Mouse (Mus musculus) retina, embryonic 14.5 days (tissue): ENCODE data around the gene Gm28539.
"Not testable (repeated sequence)": the region's sequence is repeated elsewhere in the genome, so short reads cannot be mapped to it uniquely, and the experiment has no call there.

ENCODE experiments used
- DNase-seq: peaks from one replicate; pipeline ENCODE4 v3.0.0-alpha.2; 2015; ENCODE audit warnings: low spot score

Gm28539 gene

DNA sequence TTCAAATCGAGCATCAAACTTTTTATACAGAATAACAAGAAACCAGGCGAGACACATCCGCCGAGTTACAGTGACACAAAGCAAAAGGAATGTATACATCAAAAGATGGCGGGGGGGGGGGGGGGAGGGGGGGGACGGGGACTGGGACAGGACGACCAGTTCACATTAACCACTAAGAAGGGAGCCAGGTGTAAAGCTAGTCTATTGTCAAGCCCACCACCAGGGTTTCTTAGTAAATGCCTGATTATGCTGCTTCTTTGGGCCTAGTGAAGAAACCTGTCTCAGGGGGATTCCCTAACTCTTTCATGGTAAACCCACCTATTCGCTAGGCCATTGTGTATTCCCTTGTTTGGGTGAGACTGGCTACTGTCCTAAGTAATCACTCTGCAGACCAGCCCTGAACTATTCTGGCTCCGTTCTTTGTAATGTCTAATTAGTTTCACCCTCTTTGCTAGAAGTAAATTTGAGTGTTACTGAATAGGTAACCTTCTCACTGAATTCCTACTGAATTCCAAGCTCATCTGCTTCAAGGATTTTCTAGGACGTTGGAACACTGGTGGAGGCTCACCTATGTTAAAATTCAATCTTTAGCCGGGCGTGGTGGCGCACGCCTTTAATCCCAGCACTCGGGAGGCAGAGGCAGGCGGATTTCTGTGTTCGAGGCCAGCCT lies 13.3 kb downstream of the Gm28539 start:
- DNase-seq: not testable (repeated sequence)

DNA sequence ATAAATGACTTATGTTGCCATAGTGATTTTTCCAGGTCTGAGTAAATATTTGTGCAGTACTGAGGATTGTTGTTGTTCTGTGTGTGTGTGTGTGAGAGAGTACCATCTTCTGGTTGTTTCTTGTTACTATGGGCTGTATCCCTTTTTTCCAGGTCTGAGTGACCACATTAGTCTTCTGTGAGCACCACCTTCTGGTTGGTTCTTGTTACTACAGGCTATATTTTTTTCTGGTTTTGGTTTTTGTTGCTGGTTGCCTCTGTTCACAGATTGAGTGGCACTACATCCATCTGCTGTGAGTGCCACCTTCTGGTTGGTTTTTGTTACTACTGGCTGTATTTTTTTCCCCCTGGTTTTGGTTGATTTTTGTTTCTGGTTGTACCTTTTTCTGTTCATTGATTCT lies 22.2 kb downstream of the Gm28539 start:
- DNase-seq: peak; percentile 83

DNA sequence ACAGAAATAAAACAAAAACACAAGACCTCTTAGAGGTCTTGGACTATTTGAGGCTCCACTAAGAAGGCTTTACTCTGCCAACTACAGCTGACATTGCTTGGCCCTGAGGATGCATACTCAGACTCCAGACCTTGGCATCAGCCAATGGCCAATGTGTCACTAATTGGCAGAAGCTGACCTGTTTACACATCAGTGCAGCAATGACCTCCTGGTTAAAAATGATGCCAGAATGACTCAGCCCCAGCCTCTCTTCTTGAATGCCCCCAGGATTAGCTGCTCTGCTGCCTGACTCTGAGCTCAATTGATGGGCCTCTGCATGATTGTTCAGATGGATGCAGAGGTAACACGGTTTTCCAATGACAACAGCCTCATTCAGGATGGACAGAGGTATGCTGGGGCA lies 23.8 kb downstream of the Gm28539 start:
- DNase-seq: no peak

DNA sequence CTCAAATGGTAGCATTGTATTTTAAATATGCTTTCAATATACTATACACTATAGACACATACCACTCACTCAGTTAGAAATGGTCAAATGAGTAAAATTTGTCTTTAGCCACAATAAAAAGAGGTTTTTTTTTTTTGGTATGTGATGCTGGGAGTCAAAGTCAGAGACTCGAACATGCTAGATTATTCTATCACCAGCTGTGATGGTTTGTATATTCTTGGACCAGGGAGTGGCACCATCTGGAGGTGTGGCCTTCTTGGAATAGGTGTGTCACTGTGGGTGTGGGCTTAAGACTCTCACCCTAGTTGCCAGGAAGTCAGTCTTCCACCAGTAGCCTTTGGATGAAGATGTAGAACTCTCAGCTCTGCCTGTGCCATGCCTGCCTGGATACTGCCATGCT lies 34.1 kb downstream of the Gm28539 start:
- DNase-seq: not testable (repeated sequence)

DNA sequence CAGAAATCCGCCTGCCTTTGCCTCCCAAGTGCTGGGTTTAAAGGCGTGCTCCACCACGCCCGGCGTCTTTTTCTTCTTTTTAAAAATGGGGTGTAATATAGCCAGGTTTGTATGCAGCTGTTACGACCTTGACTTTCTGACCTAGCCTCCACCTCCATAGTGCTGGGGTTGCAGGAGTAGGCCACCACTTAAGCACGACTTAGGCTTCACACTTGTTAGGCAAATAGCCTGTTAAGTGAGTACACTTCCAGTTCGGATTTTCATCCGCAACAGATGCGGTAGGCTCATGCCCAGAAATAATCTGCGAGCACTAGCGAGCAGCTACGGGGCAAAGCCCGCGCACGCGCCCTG lies 39.7 kb downstream of the Gm28539 start:
- no peak for DNase-seq

DNA sequence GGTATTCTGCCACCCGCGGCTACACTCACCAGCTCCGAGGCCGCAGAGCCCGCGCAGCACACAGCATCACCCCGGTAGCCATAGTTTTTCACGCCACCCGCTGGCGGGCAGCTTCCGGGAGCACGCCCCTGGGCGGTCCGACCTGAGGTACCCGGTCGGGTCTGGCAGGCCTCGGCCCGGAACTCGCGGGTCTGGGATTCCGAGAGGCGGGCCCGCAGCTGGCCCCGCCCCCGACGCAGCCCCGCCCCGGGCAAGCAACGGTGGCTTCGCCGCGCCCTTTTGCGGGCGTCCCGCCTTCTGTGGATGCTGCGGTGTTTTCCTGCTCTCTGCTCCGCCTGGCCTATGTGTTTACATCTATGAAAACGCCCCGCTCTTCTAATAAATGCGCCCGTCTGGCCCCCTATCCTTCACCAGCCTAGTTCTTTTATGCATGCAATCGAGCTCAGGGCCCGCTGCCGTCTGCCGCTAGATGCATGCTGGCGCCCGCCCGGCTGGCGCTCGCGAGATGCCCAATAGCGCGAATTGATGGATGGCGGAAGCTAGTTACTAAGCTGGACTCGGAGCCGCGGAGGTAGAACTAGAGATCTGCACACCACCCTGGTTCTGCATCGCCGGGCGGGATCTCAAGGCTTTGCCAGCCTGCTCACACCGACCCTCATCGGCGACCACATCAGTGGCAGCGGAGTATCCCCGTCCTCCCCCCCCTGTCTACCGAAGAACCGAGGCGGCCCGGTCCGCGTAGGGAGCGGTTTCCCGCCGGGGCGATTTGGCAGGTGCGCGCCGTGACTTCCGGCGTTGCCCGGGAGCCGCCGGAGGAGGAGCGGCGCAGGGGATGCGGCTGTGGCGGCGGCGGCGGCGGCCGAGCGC lies 40.3 kb downstream of the Gm28539 start, which contains the start of the genes Mrpl40 and Hira:
Gene Mrpl40 (minus strand): TSS at position 421 of the 867 bp plus-strand sequence.
Gene Hira (plus strand): TSS at position 596 of the 867 bp plus-strand sequence.
- DNase-seq: peak; percentile 92

DNA sequence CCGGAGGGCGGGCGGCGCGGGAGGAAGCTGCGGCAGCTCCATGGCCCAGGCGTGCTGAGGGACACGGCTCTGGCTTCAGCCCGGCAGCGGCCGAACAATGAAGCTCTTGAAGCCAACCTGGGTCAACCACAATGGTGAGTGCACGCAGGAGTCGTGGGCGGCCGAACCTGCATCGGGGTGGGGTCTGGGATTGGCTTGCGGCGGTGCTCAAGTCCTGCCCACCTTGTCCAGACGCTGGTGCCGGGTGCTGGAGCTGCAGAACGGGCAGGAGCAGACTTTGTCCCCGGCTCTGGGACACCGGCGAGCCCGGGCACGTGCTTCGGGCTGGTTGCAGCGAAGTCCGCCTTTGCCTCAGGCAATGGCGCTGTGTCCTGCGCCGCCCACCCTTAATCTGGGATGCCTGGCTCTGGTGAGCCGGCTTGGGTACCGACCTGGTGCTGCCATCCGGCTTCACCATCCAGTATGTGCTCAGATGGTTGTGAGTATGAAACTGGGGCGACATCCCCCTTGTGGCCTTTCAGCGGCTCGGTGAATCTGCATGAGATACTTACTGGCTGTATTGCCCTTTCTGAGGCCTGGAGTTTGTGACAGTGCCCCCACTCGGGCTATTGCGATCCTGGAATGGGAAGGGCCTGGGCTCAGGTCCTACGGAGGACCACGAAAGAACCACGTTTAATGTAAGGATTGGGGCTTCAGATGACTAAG lies 41.2 kb downstream of the Gm28539 start:
- peak; percentile 80 for DNase-seq

DNA sequence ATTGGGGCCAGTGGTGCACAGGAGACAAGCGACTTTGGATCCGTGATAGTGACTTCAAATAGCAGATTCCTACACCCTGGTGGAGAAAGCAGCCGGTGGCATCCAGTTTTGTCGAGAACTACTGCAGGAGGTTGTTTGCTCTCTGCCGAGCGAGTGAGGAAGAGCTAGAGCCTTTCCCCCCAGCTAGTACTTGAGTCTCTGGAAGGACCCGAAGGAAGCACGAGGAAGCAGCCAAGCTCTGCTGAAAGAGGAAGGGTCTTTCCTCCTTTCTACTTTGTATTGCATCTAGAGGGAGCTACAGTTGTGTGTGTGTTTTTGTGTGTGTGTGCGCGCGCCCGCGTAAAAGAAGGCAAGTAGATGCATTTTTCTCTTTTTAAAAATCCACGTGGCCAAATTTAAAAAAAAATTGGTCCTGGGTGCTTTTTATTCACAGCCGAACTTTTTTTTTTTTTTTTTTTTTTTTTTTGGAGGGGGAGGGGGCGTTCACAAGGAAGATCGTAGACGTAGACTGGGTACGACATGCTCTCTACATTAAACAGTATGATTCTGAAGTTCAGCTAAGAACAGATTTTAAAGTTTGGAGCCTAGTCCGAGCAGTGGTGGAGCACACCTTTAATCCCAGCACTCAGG lies 41.8 kb downstream of the Gm28539 start:
- DNase-seq: no peak

DNA sequence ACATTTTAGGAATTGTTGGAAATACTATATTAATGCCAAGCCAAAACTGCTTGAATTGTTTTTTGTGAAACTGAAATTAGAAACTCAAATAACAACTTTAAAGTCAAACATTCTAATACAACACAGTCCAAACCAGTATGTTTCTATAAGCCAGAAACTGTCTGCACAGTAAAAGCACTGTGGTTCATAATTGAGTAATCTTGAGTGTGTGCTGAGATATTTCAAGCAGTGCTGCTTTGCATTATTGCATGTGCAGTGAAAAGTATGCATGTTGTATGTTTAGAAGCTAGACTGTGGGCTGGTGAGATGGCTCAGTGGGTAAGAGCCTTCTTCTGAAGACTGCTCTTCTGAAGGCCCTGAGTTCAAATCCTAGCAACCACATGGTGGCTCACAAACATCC lies 47.7 kb downstream of the Gm28539 start:
- no peak for DNase-seq

DNA sequence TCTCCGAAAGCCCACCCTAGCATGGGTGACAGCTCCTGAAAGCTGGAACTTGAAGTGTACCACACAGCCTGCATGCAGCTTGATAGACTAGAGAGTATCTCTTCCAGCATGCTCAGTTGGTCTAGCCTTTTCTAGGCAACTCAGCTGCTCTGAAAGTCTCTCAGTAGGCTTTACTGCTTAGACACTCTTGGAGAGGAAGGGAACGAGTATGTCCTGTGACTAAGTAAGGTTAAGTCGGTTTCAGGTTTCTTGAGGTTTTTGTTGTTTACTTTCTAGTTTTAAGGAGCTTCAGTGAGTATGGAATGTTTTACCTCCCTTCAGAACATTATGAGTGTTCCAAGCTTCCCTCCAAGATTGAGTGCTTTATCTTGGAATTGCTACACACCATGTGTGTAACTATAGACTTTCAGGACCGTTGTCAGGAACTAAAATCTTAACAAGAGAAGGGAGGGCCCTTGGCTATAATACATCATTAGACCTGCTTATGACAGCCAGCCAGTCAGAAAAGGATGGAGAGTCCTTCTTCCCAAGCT lies 57.5 kb downstream of the Gm28539 start:
- DNase-seq: no peak

DNA sequence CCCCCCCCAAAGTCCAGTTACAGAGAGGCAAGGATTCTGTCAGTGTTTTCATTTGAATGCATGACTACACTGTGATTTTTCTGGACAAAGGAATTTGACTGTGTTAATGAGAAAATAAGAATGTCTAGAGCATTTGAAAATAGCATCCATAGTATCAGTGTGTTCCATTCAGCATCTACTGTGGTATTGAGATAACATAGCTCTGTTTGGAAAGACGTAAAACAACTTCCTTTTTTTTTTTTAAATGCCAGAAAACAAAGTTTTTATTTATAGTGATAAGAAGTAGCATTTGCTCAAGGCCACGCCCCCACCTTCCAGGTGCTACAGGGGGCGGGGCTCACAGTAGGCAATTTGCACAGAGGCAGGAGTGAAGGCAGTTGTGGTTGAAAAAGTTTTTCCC lies 58.9 kb downstream of the Gm28539 start:
- no peak for DNase-seq

DNA sequence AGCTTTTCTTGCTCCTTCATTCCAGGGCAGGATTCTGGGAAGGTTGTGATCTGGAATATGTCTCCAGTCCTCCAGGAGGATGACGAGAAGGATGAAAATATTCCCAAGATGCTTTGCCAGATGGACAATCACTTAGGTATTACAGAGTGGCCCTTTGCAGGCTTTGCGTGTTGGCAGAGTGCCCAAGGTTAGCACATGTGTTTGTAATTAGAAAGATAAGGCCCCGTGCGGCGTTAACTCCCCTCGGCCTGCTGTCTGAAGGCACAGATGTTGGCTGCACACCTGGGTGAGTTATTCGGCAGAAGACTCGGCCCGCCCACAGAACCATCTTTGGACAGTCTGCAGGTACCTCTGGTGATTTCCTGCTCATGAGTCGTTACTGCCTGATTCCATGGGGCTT lies 60.0 kb downstream of the Gm28539 start:
- DNase-seq: no peak

DNA sequence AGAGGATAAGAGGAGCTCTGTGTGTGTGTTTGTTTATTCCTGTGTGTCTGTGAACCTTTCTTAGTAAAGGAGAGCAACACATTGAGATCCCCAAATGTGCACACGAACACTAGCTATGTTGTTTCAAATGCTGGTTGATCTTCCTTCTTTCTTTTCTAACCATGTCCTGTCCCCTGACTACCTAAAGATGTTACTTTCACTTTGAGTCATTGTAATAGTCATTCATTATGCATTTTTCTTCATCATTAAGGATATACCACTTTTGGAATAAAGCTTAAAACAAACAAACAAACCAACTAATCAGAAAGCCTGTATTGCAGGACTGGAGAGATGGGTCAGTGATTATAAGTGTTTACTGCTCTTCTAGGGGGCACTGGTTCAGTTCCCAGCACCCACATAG lies 69.3 kb downstream of the Gm28539 start:
- no peak for DNase-seq

DNA sequence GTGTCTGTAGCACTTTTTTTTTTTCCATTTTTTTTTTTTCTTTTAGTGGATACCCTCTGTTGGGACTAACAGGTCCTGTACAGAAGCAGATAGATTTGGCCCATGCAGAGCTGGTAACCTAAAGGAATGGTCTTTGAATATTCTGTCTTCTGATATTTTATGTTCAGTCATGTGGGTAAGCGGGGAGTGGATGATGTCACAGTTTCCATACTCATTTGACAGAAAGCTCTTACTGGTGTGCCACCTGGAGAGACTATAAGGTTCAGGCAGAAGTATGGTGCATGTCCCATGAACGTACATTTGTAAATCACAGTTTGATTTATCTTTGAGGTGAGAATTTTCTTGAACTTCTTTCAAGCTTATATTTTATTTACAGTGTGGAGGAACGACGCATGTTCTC lies 79.7 kb downstream of the Gm28539 start:
- no peak for DNase-seq

DNA sequence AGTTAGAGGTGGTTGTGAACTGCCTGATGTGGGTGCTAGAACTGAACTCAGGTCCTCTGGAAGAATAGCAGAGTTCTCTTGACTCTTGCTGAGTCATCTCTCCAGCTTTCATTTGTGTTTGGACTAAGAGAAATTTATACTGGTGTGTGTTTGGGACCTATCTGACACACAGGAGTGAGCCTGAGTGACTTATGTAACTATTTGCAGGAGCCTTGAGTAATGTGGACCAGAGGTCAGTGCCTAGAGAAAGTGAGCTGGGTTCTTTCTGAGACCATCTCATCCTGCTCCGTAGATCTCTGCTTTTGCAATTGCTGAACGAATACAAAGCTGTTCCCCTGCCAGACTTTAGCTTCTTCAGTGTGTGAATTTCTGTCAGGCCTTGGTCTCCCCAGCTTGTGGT lies 85.4 kb downstream of the Gm28539 start:
- no peak for DNase-seq

DNA sequence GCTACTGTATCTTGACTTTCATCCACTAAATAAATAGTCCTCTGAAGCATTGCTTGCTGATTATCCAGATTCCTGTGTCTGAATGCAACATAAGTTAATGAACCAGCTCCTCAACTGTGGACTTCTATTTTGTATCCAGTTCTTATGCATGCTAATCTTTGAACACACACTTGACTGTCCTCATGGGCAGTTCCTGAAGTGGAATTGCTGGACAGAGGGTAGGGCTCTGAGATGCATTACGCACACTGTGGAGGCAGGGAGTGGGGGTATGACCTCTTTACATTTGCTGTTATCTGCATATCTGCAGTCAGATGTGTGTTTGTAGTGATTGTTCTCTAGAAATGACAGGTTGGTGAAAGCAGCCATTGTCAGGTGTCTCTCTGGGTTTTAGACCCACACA lies 91.6 kb downstream of the Gm28539 start:
- no peak for DNase-seq

DNA sequence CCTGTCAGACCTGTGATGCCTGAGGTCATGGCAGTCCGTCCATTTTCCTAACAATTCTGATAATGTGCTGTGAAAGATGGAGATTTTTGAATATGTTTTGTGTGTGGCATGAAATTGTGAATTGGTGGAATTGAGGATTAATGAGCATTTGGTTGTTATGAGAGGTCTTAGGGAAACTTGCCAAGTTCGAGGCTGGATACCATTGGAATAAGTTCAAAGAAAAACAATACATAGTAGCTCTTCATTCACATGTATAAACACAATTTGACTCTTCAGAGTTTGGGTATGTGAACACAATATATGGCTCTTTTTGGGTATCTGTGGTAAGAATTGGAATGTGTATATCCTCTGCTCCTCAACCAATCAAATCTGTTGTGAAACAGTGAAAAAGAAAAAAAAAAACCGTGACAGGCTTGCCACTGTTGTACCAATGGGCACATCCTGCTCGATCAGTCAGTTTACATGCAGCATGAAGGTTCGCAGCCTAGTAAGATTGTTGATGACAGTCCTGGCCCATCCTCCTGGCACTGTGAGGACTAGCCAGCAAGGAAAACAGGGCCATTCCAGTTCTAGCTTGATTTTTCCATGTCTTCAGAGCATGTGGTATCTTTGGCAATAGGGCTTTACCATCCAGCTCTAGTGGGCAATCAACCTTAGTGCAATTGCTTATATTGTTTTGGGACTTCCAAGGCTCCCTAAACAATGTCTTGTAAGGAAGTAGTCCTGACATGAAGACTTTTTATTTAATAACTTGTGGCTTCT lies 102.1 kb downstream of the Gm28539 start:
- no peak for DNase-seq

DNA sequence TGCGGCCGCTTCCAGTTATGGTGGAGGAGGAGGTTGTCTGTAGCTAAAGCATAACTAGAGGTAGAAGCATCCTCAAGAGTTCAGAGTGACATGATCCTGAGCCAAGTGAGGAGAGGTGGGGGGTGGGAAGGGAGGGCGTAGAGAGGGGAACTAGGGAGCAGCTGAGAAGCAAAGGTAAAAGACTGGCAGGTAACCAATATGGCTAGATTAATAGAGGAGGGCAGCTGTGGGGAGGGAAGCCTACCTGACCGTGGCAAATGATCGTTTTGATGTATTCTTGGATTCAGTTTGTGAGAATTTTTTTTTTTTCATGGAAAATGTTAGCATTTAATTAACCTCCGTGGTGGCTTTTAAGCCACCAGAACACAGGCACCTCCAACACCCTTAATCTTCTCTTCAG lies 107.5 kb downstream of the Gm28539 start:
- no peak for DNase-seq

DNA sequence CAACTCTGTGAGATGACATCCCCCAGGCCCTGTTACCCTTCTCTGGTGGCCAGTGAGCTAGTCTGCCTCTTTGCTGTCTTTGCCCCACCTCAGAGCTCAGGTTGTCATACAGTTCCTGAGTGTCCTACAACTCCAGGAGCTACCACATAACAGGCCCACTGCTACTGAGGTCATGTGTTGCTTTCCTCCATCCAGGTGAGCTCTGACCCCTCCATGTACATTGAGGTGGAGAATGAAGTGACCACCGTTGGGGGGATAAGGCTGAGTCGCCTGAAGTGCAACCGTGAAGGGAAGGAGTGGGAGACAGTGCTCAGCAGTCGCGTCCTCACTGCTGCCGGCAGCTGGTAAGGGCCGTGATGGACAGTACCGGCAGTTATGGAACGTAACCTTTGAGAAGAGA lies 112.6 kb downstream of the Gm28539 start:
- no peak for DNase-seq

DNA sequence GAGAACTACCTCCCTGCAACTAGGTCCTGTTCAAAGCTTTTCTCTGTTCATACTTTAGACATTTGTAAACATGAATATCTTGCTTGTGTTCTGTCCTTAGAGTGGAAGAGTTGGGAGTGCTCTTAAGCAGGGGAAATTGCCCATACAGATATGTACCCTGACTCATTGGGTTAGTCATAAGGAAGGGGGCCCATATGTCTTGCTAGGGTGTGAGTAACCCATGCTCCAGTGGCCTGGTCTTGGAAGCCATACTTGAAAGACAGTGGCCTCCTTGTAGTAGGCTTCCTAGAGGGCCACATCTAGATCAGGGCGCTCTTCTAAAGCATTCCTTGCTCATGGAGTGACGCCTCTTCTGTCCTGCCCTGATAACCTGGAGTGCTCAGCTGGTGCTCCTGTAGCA lies 114.0 kb downstream of the Gm28539 start:
- no peak for DNase-seq

DNA sequence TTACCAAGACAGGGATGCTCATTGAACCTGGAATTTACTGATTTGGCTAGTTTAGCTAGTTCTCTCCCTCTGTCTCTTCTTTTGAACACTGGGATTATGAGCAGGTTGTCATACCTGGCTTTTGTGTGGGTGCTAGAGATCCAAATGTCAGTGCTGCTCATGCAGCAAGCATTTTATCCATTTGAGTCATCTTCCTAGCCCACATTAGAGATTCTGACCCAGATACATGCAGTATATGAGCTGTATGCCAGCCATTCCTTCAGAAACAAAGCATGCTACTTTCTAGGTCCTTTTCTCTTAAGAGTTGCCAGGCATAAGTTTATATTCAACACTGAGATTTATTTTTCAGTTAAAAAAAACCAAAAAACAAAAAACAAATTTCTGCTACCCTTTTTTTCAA lies 116.4 kb downstream of the Gm28539 start:
- DNase-seq: no peak
